Mouse (Mus musculus) forebrain, embryonic 16.5 days (tissue): ENCODE measurements around the gene Slpi. TPM values are rescaled to one million over a fixed set of nuclear protein-coding genes. Genes with fewer than 3 reads are reported as not detected.

Experiments used
- ATAC-seq: fragments of 200-750 bp; cut with Nextera tagmentation; 2 replicates; pipeline ENCODE4 v1.8.0; 2017; ENCODE audit warnings: mild to moderate bottlenecking, moderate library complexity
- H3K27ac ChIP-seq: fragments of 300-500 bp; sonication (generic); 2 replicates; pipeline ENCODE4 v1.5.1; 2014; ENCODE audit warnings: low read length, control low read depth
- H3K27me3 ChIP-seq: fragments of 300-500 bp; sonication (generic); replicated peaks from 2 replicates; pipeline ENCODE4 v1.6.1; 2014; ENCODE audit warnings: low read length; ENCODE audit not compliant: control insufficient read depth, insufficient read depth
- H3K36me3 ChIP-seq: fragments of 300-500 bp; sonication (generic); 2 replicates; pipeline ENCODE4 v1.6.1; 2014; ENCODE audit not compliant: control insufficient read depth, insufficient read depth
- H3K4me1 ChIP-seq: fragments of 300-500 bp; sonication (generic); replicated peaks from 2 replicates; pipeline ENCODE4 v1.6.1; 2014; ENCODE audit warnings: low read length; ENCODE audit not compliant: control insufficient read depth, insufficient read depth
- H3K4me2 ChIP-seq: fragments of 300-500 bp; sonication (generic); 2 replicates; pipeline ENCODE4 v1.6.1; 2014; ENCODE audit warnings: mild to moderate bottlenecking, low read length, control low read depth
- H3K4me3 ChIP-seq: fragments of 300-500 bp; sonication (generic); replicated peaks from 2 replicates; pipeline ENCODE4 v1.5.1; 2014; ENCODE audit warnings: mild to moderate bottlenecking, low read length, control low read depth
- H3K9ac ChIP-seq: fragments of 300-500 bp; sonication (generic); replicated peaks from 2 replicates; pipeline ENCODE4 v1.6.1; 2014; ENCODE audit warnings: low read depth, low read length, control low read depth
- H3K9me3 ChIP-seq: fragments of 300-500 bp; sonication (generic); 2 replicates; pipeline ENCODE4 v1.6.1; 2016; ENCODE audit warnings: low read length; ENCODE audit not compliant: control insufficient read depth
- WGBS: fragments of 180-500 bp; shearing (Covaris S2); extraction: QIAGEN DNeasy Blood & Tissue Kit; methylation state at CpG from one replicate; pipeline ENCODE4 v1.1.7; 2014; 5-methylcytosine and 5-hydroxymethylcytosine counted together
- polyA plus RNA-seq: library from polyadenylated mRNA; unstranded; fragments of >200 nt; fragmentation: Nextera tagmentation; extraction: Ambion mirVana; gene quantifications from 2 replicates; pipeline ENCODE4 v1.2.1, GENCODE M21; 2015

The Slpi gene
- polyA plus RNA-seq, 1 experiment from 2014 or later, result not detected

DNA sequence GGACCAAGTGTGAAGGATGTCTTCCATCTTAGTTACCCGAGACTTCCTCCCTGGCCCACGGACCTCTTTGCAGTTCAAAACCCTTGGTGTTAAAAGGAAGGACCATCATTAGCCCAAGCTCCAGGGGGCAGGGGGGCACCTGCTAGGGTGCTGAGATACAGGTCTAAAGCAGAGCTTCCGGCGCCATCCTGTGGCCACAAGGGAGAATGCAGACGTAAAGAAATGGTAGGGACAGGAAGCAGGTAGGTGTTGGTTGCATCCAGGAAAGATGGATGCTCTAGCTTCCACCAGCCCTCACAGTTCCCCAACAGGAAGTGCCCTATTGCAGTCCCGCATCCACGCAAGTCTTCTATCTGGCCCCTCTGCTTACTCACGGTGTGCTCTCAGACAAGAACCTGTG lies 1.9 kb downstream of the Slpi start:
- ATAC-seq, result no peak
- H3K36me3 ChIP-seq, result no peaks in the 10 kb centered on the region
- H3K4me2 ChIP-seq, result no peak overlapping the region
- H3K27me3 ChIP-seq, result peaks cover 4% of the 10 kb centered on the region
- H3K27ac ChIP-seq, result no peak overlapping the region
- peaks cover 8% of the 10 kb centered on the region for H3K4me1 ChIP-seq
- no peak overlapping the region for H3K4me3 ChIP-seq
- no peaks in the 10 kb centered on the region for H3K9me3 ChIP-seq
- no peak overlapping the region for H3K9ac ChIP-seq
- WGBS, result 19% methylated on average over 8 of the region's 8 CpGs

DNA sequence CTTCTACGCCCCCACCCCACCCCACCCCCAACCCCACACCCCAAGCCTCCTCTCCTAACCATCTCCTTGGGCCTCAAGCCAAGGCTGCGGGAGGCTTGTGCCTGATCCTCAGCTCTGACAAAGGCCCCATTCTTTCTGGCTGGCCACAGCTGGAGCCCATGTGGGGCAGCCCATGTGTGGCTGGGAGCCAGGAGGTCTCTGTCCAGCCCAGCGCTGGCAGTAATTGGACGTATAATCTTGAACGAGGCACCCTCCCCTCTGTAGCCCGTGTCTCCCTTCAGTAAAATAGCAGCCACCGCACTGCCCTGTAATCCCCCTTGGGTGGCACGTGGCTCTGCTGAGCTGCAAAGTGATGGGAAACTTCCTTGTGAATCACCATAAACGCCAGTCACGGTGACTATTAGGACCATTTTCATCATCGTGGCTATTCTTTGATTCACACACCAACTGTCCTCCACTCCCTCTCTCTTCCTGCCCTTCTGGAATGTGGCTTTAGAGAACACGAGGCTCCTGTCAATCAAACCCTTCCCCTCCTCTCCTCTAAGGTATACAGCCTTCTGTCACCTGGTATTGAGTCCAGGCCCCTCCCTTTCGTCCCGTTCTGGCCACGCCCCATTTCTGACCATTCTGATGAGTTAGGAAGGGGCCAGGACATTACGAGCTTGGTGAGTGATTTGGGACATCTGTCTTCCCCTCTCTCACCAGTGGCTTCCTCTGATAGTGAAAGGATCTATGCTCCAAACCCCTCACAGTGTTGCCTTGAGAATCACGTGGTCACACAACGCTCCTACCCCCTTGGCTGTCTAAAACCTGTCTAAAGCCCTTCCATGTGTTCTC lies 2.8 kb downstream of the Slpi start:
- no peaks in the 10 kb centered on the region for H3K9me3 ChIP-seq
- H3K4me1 ChIP-seq, result peaks cover 8% of the 10 kb centered on the region
- no peak overlapping the region for H3K9ac ChIP-seq
- peaks cover 4% of the 10 kb centered on the region for H3K27me3 ChIP-seq
- no peak overlapping the region for H3K4me3 ChIP-seq
- H3K27ac ChIP-seq, result no peak overlapping the region
- ATAC-seq, result peak; percentile 68
- H3K4me2 ChIP-seq, result peak overlapping the region; percentile 4; the same call in 1 of the 2 replicates
- no peaks in the 10 kb centered on the region for H3K36me3 ChIP-seq
- 5% methylated on average over 18 of the region's 18 CpGs for WGBS

DNA sequence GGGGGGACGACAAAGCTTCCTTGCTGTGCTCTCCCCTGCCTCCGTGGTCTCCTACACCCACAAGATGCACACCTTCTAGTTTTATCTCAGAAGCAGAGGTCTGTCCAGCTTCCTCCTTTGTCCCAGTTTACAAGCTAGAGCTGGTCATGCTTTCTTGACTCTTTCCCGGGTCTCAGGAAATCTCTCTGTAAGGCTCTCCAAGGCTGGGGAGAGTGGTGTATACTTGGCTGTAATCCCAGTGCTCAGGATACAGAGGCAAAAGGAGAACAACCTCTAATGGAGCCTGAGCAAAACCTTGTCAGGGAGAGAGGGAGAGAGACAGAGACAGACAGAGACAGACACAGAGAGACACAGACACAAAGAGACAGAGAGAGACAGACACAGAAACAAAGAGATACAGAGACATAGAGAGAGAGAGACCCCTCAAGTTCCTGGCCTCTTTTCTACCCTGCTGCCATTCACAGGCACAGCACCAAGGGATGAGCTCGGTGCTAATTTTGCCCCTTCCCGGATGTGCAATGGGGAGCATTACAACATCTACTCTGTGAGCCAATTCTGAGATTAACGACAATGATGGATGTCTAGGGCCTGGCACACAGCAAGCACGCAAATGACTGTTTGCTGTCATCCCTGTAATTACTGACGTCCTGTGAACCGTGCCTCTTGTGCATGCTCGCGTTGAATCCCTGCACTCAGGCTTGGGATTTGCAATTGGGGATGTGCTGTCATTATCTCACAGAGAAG lies 5.1 kb downstream of the Slpi start:
- no peaks in the 10 kb centered on the region for H3K9me3 ChIP-seq
- H3K9ac ChIP-seq, result no peak overlapping the region
- no peak overlapping the region for H3K27ac ChIP-seq
- 42% methylated on average over 11 of the region's 11 CpGs for WGBS
- H3K4me2 ChIP-seq, result no peak overlapping the region
- peaks cover 8% of the 10 kb centered on the region for H3K4me1 ChIP-seq
- no peaks in the 10 kb centered on the region for H3K36me3 ChIP-seq
- peaks cover 4% of the 10 kb centered on the region for H3K27me3 ChIP-seq
- no peak overlapping the region for H3K4me3 ChIP-seq
- ATAC-seq, result no peak

DNA sequence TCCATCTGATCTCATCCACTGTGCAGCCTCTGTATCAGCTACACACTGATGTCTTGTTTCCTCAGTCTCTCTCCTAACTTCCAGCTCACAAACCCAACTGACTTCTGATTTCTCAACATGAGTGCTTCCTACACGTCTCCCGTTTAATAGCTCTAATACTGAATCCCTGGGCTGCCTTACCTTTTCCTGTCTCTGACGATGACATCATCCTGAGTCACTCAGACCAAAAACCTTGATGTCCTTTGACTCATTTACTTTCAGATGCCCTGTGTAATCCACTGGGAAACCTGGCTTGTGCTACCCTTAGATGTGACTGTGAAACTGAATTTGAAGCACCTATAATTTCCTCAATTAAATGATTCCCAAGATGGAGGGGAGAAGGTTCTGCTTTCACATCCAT lies 5.9 kb downstream of the Slpi start:
- Histone ChIP-seq H3K9ac (no peak overlapping the region), H3K4me2 (no peak overlapping the region), H3K27ac (no peak overlapping the region), H3K4me3 (no peak overlapping the region), H3K4me1 (peaks cover 8% of the 10 kb centered on the region), H3K36me3 (no peaks in the 10 kb centered on the region), H3K9me3 (no peaks in the 10 kb centered on the region), H3K27me3 (peaks cover 2% of the 10 kb centered on the region)
- whole genome bisulfite sequencing, result 87% methylated on average over 3 of the region's 3 CpGs
- no peak for ATAC-seq

DNA sequence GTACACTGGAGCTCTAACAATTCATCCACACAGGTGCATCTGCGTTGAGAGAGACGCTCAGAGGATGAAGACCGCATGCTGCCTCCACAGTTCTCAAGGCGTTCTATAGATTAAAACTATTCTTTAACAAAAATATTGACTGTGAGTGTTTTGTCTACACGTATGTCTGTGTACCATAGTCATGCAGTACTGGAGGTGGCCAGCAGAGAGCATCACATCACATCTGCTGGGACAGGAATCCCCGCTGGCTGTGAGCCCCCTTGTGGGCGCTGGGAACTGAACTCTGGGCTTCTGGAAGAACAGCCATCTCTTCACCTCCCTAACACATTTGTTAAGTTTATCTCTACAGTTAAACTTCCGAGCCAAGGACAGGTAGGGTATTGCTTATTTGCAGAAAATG lies 7.2 kb downstream of the Slpi start:
- no peak for ATAC-seq
- no peaks in the 10 kb centered on the region for H3K36me3 ChIP-seq
- no peak overlapping the region for H3K27ac ChIP-seq
- H3K4me2 ChIP-seq, result no peak overlapping the region
- H3K27me3 ChIP-seq, result no peaks in the 10 kb centered on the region
- H3K4me3 ChIP-seq, result no peak overlapping the region
- peaks cover 8% of the 10 kb centered on the region for H3K4me1 ChIP-seq
- WGBS, result 80% methylated on average over 8 of the region's 8 CpGs
- no peak overlapping the region for H3K9ac ChIP-seq
- no peaks in the 10 kb centered on the region for H3K9me3 ChIP-seq

DNA sequence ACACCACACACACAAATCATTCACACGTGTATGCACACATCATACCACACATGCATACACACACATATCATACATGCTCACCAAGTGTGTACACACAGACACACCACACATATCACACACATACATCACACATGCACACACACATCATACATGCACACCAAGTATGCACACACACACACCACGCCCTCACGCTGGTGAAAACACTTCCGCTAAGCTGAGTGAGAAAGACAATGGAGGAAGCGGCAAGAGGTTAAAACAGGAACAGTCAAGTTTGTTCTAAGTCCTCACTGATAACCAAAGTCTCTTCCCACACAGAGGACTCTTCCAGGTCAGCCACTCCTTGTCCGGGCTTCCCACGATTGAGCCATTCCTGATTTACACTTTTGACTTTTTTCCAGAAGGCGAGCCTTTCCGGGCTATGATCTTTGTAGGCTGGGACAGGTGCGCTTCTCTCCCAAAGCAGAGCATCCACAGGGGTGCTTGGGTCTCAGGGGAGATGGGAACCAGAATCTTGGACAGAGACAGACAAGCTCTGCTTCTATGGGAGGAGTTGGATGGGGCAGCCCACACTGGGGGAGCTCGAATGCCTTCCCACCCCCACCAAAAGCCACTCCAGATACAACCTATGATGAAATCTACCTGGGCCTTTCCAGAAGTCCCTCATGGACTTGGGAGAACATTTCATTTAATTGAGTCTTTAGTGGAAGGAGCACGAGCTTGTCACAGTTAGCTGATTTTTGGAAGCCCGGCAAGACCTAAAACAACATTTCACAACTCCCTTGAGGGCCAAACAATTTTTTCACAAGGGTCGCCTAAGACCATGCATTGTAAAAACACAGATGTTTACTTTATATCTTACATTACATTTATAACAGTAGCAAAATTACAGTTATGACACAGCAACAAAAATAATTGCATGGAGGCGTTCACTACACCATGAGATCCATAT lies 11.1 kb downstream of the Slpi start:
- Histone ChIP-seq H3K9me3 (no peaks in the 10 kb centered on the region), H3K4me3 (no peak overlapping the region), H3K4me2 (no peak overlapping the region), H3K9ac (no peak overlapping the region), H3K36me3 (no peaks in the 10 kb centered on the region), H3K4me1 (no peaks in the 10 kb centered on the region), H3K27me3 (no peaks in the 10 kb centered on the region), H3K27ac (no peak overlapping the region)
- ATAC-seq, result no peak
- WGBS, result 91% methylated on average over 15 of the region's 15 CpGs

DNA sequence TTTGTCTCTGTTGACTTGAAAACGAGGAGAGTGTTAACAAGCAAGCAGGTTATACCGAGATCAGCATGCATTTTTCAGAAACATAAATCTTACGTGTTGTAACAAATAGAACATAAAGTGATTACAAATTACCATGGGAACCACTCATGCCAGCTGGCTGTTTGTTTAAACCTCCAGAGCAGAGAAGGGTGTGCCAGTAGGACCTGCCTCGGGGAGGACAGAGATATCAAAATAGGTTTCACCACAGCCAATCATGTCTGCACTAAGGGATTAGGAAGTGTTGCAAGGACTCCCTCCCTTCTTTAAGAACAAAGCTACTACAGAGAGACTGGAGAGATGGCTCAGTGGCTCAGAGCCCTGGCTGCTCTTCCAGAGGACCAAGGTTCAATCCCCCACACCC lies 15.7 kb downstream of the Slpi start:
- 44% methylated on average over 4 of the region's 4 CpGs for WGBS
- Histone ChIP-seq H3K4me1 (no peaks in the 10 kb centered on the region), H3K4me2 (no peak overlapping the region), H3K9ac (no peak overlapping the region), H3K27me3 (no peaks in the 10 kb centered on the region), H3K9me3 (no peaks in the 10 kb centered on the region), H3K36me3 (no peaks in the 10 kb centered on the region), H3K4me3 (no peak overlapping the region), H3K27ac (no peak overlapping the region)
- no peak for ATAC-seq

DNA sequence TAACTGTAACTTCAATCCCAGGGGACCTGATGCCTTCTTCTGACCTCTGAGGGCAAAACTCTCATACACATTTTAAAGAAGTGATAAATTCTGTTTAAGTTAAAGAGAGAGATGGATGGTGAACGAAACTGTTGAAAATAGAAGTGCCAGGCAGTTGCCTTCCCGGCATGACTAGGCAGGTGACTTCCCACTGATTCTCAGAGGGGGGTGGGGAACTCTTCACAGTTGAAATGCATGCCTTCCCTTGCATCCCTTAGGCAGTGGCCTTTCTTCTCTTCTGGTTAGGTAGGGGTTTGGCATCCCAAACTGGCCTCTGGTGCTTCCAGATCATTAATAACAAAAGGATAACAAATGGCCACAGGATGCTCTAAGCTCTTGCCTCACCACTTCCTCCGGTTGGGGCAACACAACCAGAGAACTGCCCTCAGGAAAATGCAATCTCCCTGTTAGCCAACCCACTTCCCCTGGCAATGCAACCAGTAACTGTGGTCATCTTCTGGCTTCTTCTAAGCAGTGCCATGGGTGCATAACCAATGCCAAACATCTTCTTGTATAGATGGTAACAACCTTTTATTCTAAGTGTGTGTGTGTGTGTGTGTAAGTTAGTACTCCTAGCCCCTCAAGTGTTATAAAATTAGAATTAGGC lies 16.4 kb downstream of the Slpi start:
- Histone ChIP-seq H3K4me1 (no peaks in the 10 kb centered on the region), H3K9me3 (no peaks in the 10 kb centered on the region), H3K4me3 (no peak overlapping the region), H3K9ac (no peak overlapping the region), H3K27me3 (no peaks in the 10 kb centered on the region), H3K36me3 (no peaks in the 10 kb centered on the region), H3K4me2 (no peak overlapping the region), H3K27ac (no peak overlapping the region)
- 45% methylated on average over 3 of the region's 3 CpGs for WGBS
- no peak for ATAC-seq
